Mouse (Mus musculus): Measurements from ENCODE around the gene Dapl1.

- TF ChIP-seq POLR2A (IDR thresholded peaks at IDR 0.05; ENCODE audit: insufficient read length, low read depth) (no peak), MAX (IDR thresholded peaks at IDR 0.05; ENCODE audit: low read depth) (no peak)
Observed at GRCm38 (mm10) chr2:59469590-59470245, 14.7 kb upstream of the Dapl1 start.
